Mouse (Mus musculus) erythroblast, embryonic 14.5 days (primary cell): ENCODE data around the gene Zfp644.

ENCODE experiments used
- GATA1 ChIP-seq: IDR thresholded peaks from 2 replicates; pipeline ENCODE4 v1.6.1; 2012; ENCODE audit warnings: low read length, inconsistent platforms, mixed read lengths
- TAL1 ChIP-seq: IDR thresholded peaks from 3 replicates; pipeline ENCODE4 v1.6.1; 2012; ENCODE audit warnings: low read length, inconsistent platforms, mixed read lengths

DNA sequence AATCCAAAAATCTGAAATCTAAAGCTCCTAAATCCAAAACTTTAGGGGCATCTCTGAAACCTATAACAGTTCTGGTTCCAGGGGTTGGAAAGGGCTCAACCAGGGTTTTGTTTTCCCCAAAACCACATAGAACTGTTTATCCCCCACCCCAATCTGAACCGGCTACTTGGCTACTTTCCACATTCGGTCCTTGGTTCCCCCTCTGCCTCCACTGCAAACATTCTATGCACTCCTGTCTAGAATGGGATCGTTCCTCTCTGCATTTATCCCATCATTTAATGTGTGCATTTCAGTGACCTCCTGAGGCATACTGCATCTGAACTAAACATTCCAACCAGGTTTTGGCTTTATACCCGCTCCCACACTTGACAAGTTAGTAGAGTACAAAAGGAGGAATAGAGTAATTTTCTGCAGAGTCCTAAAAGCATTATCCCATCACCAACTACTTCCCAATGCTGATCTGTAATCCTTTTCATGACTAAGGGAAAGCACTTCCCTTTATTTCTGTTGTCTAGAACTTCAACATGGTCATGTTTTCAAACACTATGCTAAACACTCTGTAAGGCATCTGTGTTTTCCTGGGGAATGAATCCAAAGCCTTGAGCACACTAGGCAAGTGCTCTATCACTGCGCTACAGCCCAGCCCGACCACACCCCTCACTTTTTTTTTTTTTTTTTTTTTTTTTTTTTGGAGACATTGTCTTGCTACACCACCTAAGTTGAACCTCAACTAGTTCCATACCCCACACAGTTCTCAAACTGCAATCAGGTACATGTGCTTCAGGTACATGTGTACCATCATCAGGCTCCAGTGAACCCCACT lies 16.2 kb downstream of the Zfp644 start:
- TF ChIP-seq GATA1 (no peak), TAL1 (no peak)
